Mouse (Mus musculus) limb, embryonic 11.5 days (tissue): Measurements from ENCODE around the gene Mtus2. TPM values are rescaled to one million over a fixed set of nuclear protein-coding genes. Genes with fewer than 3 reads are reported as not detected.
"Not testable (repeated sequence)": the region's sequence is repeated elsewhere in the genome, so short reads cannot be mapped to it uniquely, and the experiment has no call there.

Experiments
- ATAC-seq: fragments of 200-750 bp; cut with Nextera tagmentation; 2 replicates; pipeline ENCODE4 v1.8.0; 2017; ENCODE audit warnings: low read depth; ENCODE audit not compliant: insufficient number of reproducible peaks, low FRiP score, low TSS enrichment
- DNase-seq: peaks from one replicate; pipeline ENCODE4 v3.0.0-alpha.2; 2015; ENCODE audit warnings: low spot score
- H3K27ac ChIP-seq: fragments of 300-500 bp; sonication (generic); replicated peaks from 2 replicates; pipeline ENCODE4 v1.5.1; 2014; ENCODE audit warnings: low read depth, mild to moderate bottlenecking, low read length
- H3K27me3 ChIP-seq: fragments of 300-500 bp; sonication (generic); 2 replicates; pipeline ENCODE4 v1.6.1; 2014; ENCODE audit warnings: mild to moderate bottlenecking, low read length, mixed read lengths; ENCODE audit not compliant: control insufficient read depth, insufficient read depth
- H3K36me3 ChIP-seq: fragments of 300-500 bp; sonication (generic); 2 replicates; pipeline ENCODE4 v1.6.1; 2014; ENCODE audit warnings: mild to moderate bottlenecking, low read length, moderate library complexity, mixed read lengths; ENCODE audit not compliant: control insufficient read depth, insufficient read depth
- H3K4me1 ChIP-seq: fragments of 300-500 bp; sonication (generic); 2 replicates; pipeline ENCODE4 v1.6.1; 2014; ENCODE audit warnings: low read length, mixed read lengths; ENCODE audit not compliant: control insufficient read depth, insufficient read depth
- H3K4me2 ChIP-seq: fragments of 300-500 bp; sonication (generic); 2 replicates; pipeline ENCODE4 v1.6.1; 2014; ENCODE audit warnings: low read depth, mild to moderate bottlenecking, moderate library complexity; ENCODE audit not compliant: severe bottlenecking
- H3K4me3 ChIP-seq: fragments of 300-500 bp; sonication (generic); 2 replicates; pipeline ENCODE4 v1.5.1; 2014; ENCODE audit warnings: low read depth, low read length
- H3K9ac ChIP-seq: fragments of 300-500 bp; sonication (generic); 2 replicates; pipeline ENCODE4 v1.6.1; 2014; ENCODE audit warnings: mild to moderate bottlenecking, low read length
- H3K9me3 ChIP-seq: fragments of 300-500 bp; sonication (generic); 2 replicates; pipeline ENCODE4 v1.6.1; 2016; ENCODE audit warnings: low read length; ENCODE audit not compliant: control insufficient read depth
- WGBS: fragments of 180-500 bp; shearing (Covaris S2); extraction: QIAGEN DNeasy Blood & Tissue Kit; methylation state at CpG from one replicate; pipeline ENCODE4 v1.1.7; 2014; 5-methylcytosine and 5-hydroxymethylcytosine counted together
- polyA plus RNA-seq: library from polyadenylated mRNA; unstranded; fragments of >200 nt; fragmentation: Nextera tagmentation; extraction: Ambion mirVana; gene quantifications from 2 replicates; pipeline ENCODE4 v1.2.1, GENCODE M21; 2014

Gene Mtus2
- polyA plus RNA-seq, 1 experiment from 2014 or later = 4.0 TPM

DNA sequence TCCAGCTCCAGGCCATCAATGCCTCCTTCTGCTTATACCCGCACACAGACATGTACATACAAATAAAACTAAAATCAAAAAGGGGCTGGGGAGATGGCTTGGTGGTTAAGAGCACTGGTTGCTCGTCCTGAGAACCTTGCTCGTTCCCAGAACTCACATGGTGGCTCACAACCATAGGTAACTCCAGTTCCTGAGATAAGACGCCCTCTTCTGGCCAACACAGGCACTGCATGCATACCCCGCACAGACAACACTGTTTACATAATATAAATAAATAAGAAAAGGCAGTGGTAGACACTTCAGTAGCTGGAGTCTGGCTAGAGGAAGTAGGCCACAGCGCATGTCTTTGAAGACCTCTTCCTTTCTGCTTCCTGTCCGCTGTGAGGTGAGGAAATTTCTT is 335.7 kb downstream of the Mtus2 start:
- ATAC-seq (no peak), DNase-seq (no peak)
- Histone ChIP-seq H3K9me3 (no peaks in the 10 kb centered on the region), H3K9ac (no peak overlapping the region), H3K36me3 (no peaks in the 10 kb centered on the region), H3K27me3 (no peaks in the 10 kb centered on the region), H3K4me2 (no peak overlapping the region), H3K27ac (no peak overlapping the region), H3K4me1 (no peaks in the 10 kb centered on the region), H3K4me3 (no peak overlapping the region)
- WGBS = 82% methylated on average over 7 of the region's 7 CpGs

DNA sequence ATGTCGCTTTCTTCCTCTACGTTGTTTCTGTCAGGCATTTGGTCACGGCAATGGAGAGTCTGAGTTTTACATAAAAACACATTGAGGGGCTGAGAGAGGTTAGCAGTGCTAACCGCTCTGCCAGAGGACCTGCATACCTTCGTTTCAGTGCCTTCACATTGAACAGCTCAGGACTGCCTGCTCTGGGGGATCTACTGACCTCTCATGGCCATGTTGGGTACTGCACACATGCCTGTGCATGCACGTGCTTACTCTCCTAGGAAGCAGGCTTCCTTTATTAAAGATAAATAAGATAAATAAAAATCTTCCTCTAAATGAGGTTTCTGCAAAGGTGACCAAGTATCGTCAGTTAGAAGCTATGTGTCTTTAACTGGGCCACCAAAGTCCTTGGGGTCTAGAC is 336.2 kb downstream of the Mtus2 start:
- peak; percentile 55 for DNase-seq
- H3K4me1 ChIP-seq = no peaks in the 10 kb centered on the region
- no peak overlapping the region for H3K4me3 ChIP-seq

DNA sequence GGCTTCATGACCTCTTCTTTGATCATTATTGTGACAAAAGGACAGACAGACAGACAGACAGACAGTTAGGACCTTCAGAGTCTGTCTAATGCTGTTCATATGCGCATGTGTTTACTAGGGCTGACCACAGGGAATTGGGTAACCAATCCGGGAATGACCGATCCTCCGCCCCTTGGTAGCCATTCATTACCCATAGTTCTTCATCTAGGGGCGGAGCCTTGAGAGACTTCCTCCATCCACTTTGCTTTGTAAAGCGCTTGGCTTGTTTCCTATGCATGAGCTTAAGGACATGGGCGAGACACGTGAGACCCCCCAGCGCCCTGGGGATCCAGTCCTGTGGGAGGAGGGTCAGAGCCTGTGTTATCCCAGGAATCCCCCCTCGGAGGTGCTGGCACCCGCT is 345.8 kb downstream of the Mtus2 start:
- DNase-seq = no peak
- Histone ChIP-seq H3K27me3 (no peaks in the 10 kb centered on the region), H3K4me1 (no peaks in the 10 kb centered on the region), H3K36me3 (no peaks in the 10 kb centered on the region), H3K4me2 (no peak overlapping the region), H3K27ac (no peak overlapping the region), H3K9ac (no peak overlapping the region), H3K4me3 (no peak overlapping the region), H3K9me3 (no peaks in the 10 kb centered on the region)
- ATAC-seq = no peak
- 84% methylated on average over 11 of the region's 11 CpGs for WGBS

More for the DNA sequence above, 336.2 kb downstream of the Mtus2 start:
- H3K9ac ChIP-seq = no peak overlapping the region
- no peaks in the 10 kb centered on the region for H3K9me3 ChIP-seq
- H3K27me3 ChIP-seq = no peaks in the 10 kb centered on the region
- H3K36me3 ChIP-seq = no peaks in the 10 kb centered on the region
- H3K4me2 ChIP-seq = no peak overlapping the region
- no peak for ATAC-seq
- WGBS = 83% methylated on average over 7 of the region's 7 CpGs
- H3K27ac ChIP-seq = no peak overlapping the region

- no peak for ATAC-seq
- Histone ChIP-seq H3K4me1 (no peaks in the 10 kb centered on the region), H3K9me3 (no peaks in the 10 kb centered on the region), H3K4me3 (no peak overlapping the region), H3K27me3 (no peaks in the 10 kb centered on the region), H3K4me2 (no peak overlapping the region), H3K27ac (no peak overlapping the region), H3K9ac (no peak overlapping the region), H3K36me3 (no peaks in the 10 kb centered on the region)
- no peak for DNase-seq
- 94% methylated on average over 2 of the region's 2 CpGs for WGBS
These were observed 347.0 kb downstream of the Mtus2 start for GRCm38 (mm10) chr5:148304112-148304511.

- WGBS = 66% methylated on average over 10 of the region's 10 CpGs
- Histone ChIP-seq H3K9me3 (no peaks in the 10 kb centered on the region), H3K27ac (no peak overlapping the region), H3K4me3 (no peak overlapping the region), H3K4me2 (no peak overlapping the region), H3K9ac (no peak overlapping the region), H3K27me3 (no peaks in the 10 kb centered on the region), H3K4me1 (no peaks in the 10 kb centered on the region), H3K36me3 (no peaks in the 10 kb centered on the region)
- no peak for ATAC-seq
- DNase-seq = no peak
These were observed 353.7 kb downstream of the Mtus2 start for GRCm38 (mm10) chr5:148310790-148311189.

DNA sequence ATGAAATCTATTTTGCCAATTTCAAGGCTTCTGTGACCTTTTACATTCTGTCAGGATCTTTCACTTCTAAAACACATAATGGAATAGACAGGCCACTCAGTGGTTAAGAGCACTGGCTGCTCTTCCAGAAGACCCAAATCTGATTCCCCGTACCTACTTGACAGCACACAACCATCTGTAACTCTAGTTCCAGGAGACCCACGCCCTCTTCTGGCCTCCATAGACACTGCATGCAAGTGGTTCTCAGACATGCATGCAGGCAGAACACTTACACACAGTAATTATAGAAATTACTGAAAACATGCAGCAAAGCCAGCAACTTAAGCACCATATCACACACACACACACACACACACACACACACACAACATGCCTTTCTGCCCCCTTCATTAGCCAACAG is 355.3 kb downstream of the Mtus2 start:
- Histone ChIP-seq H3K4me1 (no peaks in the 10 kb centered on the region), H3K27ac (no peak overlapping the region), H3K9me3 (no peaks in the 10 kb centered on the region), H3K4me3 (no peak overlapping the region), H3K27me3 (no peaks in the 10 kb centered on the region), H3K36me3 (no peaks in the 10 kb centered on the region), H3K9ac (no peak overlapping the region), H3K4me2 (no peak overlapping the region)
- no peak for ATAC-seq
- no peak for DNase-seq
- WGBS = 66% methylated on average over 2 of the region's 2 CpGs

DNA sequence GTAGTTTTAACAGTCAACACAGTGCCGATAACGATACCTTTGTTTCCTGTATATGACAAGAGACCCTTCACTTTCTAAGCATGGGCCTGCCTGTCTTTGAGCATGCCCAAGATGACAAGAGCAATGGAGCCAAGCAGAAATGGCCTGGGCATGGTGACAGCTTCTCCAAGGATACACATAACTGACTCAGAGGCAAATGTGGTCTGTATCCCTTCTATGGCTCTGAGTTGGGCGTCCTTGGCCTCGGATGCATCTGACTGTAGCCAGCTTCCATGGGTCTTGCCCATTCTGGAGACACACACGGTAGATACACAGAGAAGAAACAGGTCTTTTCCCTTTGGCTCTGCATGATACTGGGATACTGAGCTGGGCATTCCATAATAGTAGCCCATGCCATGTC is 357.8 kb downstream of the Mtus2 start:
- Histone ChIP-seq H3K4me1 (no peaks in the 10 kb centered on the region), H3K9me3 (no peaks in the 10 kb centered on the region), H3K36me3 (no peaks in the 10 kb centered on the region), H3K9ac (no peak overlapping the region), H3K27me3 (no peaks in the 10 kb centered on the region), H3K4me3 (no peak overlapping the region), H3K4me2 (no peak overlapping the region), H3K27ac (no peak overlapping the region)
- no peak for ATAC-seq
- no peak for DNase-seq
- WGBS = 93% methylated on average over 5 of the region's 5 CpGs

DNA sequence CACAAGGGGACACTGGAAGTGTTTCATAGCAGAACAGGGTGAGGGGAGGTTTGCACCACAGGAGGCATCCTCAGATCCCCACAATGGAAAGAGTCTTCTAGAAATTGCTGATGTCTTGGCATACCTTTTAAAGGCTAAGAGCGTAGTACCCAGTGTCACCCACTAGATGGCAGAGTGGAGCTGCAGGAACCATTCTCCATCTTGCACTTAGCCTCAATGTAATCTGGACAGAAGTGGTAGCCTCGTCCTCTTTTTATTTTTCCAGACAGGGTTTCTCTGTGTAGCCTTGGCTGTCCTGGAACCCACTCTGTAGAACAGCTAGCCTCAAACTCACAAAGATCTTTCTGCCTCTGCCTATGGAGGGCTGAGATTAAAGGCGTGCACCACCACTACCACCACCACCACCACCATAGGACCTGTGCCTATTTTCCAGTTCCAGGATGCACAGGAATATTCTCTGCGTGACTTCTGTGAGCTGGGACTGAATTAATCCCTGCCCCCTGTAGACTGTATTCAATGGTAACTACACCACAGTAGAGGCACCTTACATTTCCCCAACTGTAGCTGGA is 368.3 kb downstream of the Mtus2 start:
- H3K36me3 ChIP-seq = no peaks in the 10 kb centered on the region
- no peak overlapping the region for H3K4me2 ChIP-seq
- no peaks in the 10 kb centered on the region for H3K27me3 ChIP-seq
- H3K4me3 ChIP-seq = no peak overlapping the region
- H3K9me3 ChIP-seq = no peaks in the 10 kb centered on the region
- 46% methylated on average over 4 of the region's 4 CpGs for WGBS
- no peak overlapping the region for H3K27ac ChIP-seq
- ATAC-seq (no peak), DNase-seq (peak; percentile 71)
- no peaks in the 10 kb centered on the region for H3K4me1 ChIP-seq
- H3K9ac ChIP-seq = no peak overlapping the region

DNA sequence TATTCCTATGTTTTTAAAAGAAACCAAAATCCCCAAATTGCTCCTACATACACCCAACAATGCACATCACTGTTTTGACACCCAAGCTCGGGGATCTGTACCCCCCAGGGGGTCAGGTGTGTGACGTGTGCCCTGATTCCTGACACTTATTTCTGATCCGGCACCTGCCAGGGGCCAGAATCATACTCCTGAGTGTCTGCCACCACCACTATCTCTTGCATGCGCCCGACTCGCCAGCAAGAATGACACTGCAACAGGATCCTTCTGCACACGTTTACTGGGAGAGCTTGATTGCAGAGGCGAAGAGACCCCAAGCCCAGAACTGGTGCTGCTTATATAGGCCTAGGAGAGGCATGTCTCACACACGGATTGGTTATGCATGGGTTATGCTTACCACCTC is 369.2 kb downstream of the Mtus2 start:
- not testable (repeated sequence) for ATAC-seq, DNase-seq, H3K27me3 ChIP-seq, H3K27ac ChIP-seq, H3K4me3 ChIP-seq, H3K9me3 ChIP-seq, H3K4me1 ChIP-seq, H3K9ac ChIP-seq, H3K4me2 ChIP-seq, H3K36me3 ChIP-seq
- 97% methylated on average over 9 of the region's 9 CpGs for WGBS
